Mouse (Mus musculus) heart, adult 11 months (tissue): Measurements from ENCODE around the gene Zranb3.
A peak's percentile ranks its signal among the peaks of the same experiment; 100 is the strongest.

Source experiments
- DNase-seq: peaks from one replicate; pipeline ENCODE4 v3.0.0; 2022

Zranb3 gene

GRCm38 (mm10) chr1:127937277-127937676 lies 165.6 kb downstream of the Zranb3 start:
- peak; percentile 90 for DNase-seq

- no peak for DNase-seq
These were observed 168.5 kb downstream of the Zranb3 start for GRCm38 (mm10) chr1:127934322-127934721.

GRCm38 (mm10) chr1:127933405-127933804 lies 169.4 kb downstream of the Zranb3 start:
- peak; percentile 24 for DNase-seq

DNA sequence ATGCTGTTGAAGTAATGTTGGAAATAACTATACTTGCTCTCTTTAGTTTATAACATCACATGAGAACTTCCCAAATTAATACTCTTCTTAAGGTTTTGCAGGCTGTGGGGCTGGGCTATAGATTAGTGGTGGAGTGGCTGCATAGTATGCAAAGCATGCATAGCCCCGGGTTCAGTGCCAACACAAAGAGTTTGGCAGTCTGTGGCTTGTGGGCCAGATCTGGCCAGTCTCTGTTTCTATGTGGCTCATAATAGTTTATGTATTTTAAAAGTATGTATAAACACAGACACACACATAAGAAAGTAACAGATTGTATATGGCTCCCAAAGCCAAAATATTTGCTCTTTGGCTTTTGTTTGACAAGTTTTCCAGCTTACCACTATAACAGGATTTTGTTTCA lies 187.0 kb downstream of the Zranb3 start:
- DNase-seq: no peak

DNA sequence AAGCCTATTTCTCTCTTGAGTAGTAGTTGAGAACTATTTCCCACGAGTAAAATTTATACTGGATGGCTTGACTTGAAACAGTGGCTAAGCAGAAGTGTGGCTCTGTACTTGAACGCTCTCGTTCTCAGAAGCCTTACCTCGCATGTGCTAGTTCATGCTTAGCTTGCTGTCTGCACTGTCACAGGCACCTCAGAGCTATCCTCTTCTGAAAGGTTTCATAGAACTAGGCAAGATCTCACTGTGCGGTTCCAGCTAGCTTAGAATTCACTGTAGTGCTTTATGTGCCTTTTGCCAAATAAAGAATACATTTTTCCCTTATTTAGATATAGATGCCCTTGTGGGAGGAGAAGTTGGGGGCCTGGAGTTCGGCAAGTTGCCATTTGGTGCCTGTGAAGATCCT lies 187.5 kb downstream of the Zranb3 start:
- DNase-seq: no peak

DNA sequence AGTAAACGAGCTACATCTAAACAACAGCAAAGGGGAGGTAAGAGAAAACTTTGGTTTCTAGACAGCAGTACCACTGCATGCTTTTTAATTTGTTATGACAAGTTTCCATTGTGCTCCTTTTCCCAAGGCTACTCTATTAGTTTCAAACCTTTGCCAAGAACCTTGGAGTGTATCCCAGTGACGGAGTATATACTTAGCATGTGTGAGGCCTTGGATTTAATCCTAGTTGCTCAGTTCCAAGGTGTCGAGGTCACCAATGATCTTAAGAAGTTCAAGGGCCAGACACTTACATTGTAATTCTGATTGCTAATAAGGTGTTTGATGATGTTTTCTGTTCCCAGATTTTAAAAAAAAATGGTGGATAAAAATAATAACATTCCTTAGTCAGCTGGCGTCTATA lies 189.7 kb downstream of the Zranb3 start:
- DNase-seq: no peak

DNA sequence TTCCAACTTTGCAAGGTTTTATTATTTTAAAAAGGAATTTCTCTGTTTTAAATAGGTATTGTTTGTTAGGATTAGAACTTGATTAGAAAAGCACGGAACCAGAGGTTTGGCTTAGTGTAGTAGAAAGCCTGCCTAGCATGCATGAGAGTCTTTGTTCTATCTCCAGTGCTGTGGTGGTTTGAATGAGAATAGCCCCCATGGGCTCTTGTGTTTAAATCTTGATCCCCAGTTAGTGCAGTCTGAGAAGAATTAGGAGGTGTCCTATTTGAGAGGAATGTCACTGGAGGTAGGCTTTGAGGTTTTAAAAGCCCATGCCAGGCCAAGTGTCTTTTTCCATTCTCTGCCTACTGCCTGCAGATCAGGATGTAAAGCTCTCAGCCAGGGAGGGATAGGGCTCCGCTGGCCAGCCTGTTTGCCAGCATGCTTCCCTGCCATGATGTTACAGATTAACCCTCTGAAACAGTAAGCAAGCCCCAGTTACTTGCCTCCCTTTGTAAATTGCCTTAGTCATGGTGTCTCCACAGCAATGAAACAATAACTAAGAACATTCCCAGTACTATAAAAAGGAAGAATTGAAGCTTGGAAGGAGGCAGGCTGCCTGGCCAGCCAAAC lies 198.0 kb downstream of the Zranb3 start:
- no peak for DNase-seq
